In the genomic region with DNA sequence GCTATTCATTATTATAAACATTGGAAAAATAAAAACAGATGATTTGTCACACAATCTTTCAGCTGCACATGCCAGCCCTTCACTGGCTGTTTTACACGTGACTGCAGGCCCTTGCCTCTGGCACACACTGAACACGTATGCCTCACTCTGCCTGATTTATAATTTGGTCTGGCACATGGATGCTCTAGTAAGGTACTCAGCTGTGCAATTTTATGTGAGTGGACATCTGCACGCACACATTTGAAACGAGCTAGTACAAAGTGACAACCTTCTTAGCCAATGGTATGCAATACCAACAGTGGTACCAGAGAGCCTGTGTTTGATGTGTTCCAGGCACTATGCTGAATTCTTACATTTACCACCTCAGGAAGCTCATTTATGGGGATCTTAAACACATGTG, we compare ENCODE assay signal across 21 mouse cellular contexts.
DNase-seq lines count a peak whose midpoint lies in the region; ATAC-seq and TF ChIP-seq lines count a peak whose summit lies in the region.
"Had no signal": no experiment of that assay in that cellular context is flagged by ENCODE, and none has a peak within 500 bp of the region (broad histone marks: within the 10 kb centered on the region; RNA-seq: fewer than 3 reads in every experiment).

No protein-coding gene starts in this region.

- no peaks in the 10 kb centered on the region for H3K27me3 ChIP-seq in limb, embryonic 11.5 days (ENCODE audit: control insufficient read depth, insufficient read depth, low read length)
- no peaks in the 10 kb centered on the region for H3K27me3 ChIP-seq in limb, embryonic 10.5 days (ENCODE audit: low read depth, poor library complexity, severe bottlenecking)
- H3K27me3 ChIP-seq in hindbrain, postnatal 0 days (ENCODE audit: insufficient read depth, low read length): no peaks in the 10 kb centered on the region
- H3K27me3 ChIP-seq in neural tube, embryonic 14.5 days (ENCODE audit: control insufficient read depth, insufficient read depth, low read length): no peaks in the 10 kb centered on the region

- TF ChIP-seq CTCF in hindbrain, postnatal 0 days (IDR thresholded peaks at IDR 0.05; ENCODE audit: low read depth): no peak

- no peak overlapping the region for H3K4me2 ChIP-seq in limb, embryonic 11.5 days (ENCODE audit: low read depth, severe bottlenecking)
- no peak overlapping the region for H3K4me2 ChIP-seq in hindbrain, postnatal 0 days (ENCODE audit: low read depth, low read length)
- no peak overlapping the region for H3K4me2 ChIP-seq in neural tube, embryonic 14.5 days (ENCODE audit: low read depth, low read length)
- H3K4me2 ChIP-seq: liver, embryonic 11.5 days had no signal

- no peaks in the 10 kb centered on the region for H3K36me3 ChIP-seq in limb, embryonic 11.5 days (ENCODE audit: control insufficient read depth, insufficient read depth, low read length)
- no peaks in the 10 kb centered on the region for H3K36me3 ChIP-seq in limb, embryonic 10.5 days
- no peaks in the 10 kb centered on the region for H3K36me3 ChIP-seq in hindbrain, postnatal 0 days (ENCODE audit: insufficient read depth, low read length)
- H3K36me3 ChIP-seq in neural tube, embryonic 14.5 days (ENCODE audit: control insufficient read depth, insufficient read depth, low read length): no peaks in the 10 kb centered on the region

- whole genome bisulfite sequencing in limb, embryonic 11.5 days: 44% methylated on average over 4 of the region's 4 CpGs
- 71% methylated on average over 4 of the region's 4 CpGs for WGBS in limb, embryonic 10.5 days
- WGBS in hindbrain, postnatal 0 days: 53% methylated on average over 4 of the region's 4 CpGs
- WGBS in neural tube, embryonic 14.5 days: 31% methylated on average over 4 of the region's 4 CpGs

- H3K9ac ChIP-seq in limb, embryonic 11.5 days (ENCODE audit: low read length): no peak overlapping the region
- H3K9ac ChIP-seq in hindbrain, postnatal 0 days (replicated peaks; ENCODE audit: low read length): no peak overlapping the region
- H3K9ac ChIP-seq in neural tube, embryonic 14.5 days (replicated peaks; ENCODE audit: low read depth, low read length): no peak overlapping the region
- H3K9ac ChIP-seq: forebrain, postnatal 0 days; liver, postnatal 0 days had no signal

- no peak overlapping the region for H3K27ac ChIP-seq in limb, embryonic 11.5 days (replicated peaks; ENCODE audit: low read depth, low read length)
- no peak overlapping the region for H3K27ac ChIP-seq in limb, embryonic 10.5 days
- H3K27ac ChIP-seq in hindbrain, postnatal 0 days: no peak overlapping the region
- 0 out of 2 replicates have a peak overlapping the region, but pooled peaks have one; percentile 18 for H3K27ac ChIP-seq in neural tube, embryonic 14.5 days (ENCODE audit: low read depth, low read length)
- H3K27ac ChIP-seq: macrophage had no signal

- no peak overlapping the region for H3K4me3 ChIP-seq in limb, embryonic 11.5 days (ENCODE audit: low read depth, low read length)
- H3K4me3 ChIP-seq in limb, embryonic 10.5 days: no peak overlapping the region
- H3K4me3 ChIP-seq in hindbrain, postnatal 0 days (ENCODE audit: low read length): no peak overlapping the region
- no peak overlapping the region for H3K4me3 ChIP-seq in neural tube, embryonic 14.5 days (ENCODE audit: low read depth, low read length)
- H3K4me3 ChIP-seq: myocyte had no signal

- ATAC-seq in limb, embryonic 11.5 days (ENCODE audit: insufficient number of reproducible peaks, low FRiP score, low TSS enrichment, low read depth): 0 out of 2 replicates have a peak, but pooled peaks have one; percentile 51
- ATAC-seq in hindbrain, postnatal 0 days: peak; percentile 66; the same call in 1 of the 2 replicates
- ATAC-seq in neural tube, embryonic 14.5 days (ENCODE audit: low read depth): peak; percentile 80
- ATAC-seq: forebrain, postnatal 0 days; inflammation-experienced regulatory T-cells, adult 6 months; liver, postnatal 0 days; lung, postnatal 0 days had no signal

- no peaks in the 10 kb centered on the region for H3K4me1 ChIP-seq in limb, embryonic 11.5 days (ENCODE audit: control insufficient read depth, insufficient read depth, low read length)
- H3K4me1 ChIP-seq in limb, embryonic 10.5 days: peaks cover 9% of the 10 kb centered on the region; the same call in 1 of the 2 replicates
- H3K4me1 ChIP-seq in hindbrain, postnatal 0 days (ENCODE audit: insufficient read depth, low read length): no peaks in the 10 kb centered on the region
- H3K4me1 ChIP-seq in neural tube, embryonic 14.5 days (ENCODE audit: control insufficient read depth, insufficient read depth, low read length): peaks cover 4% of the 10 kb centered on the region; the same call in 1 of the 2 replicates

- H3K9me3 ChIP-seq in limb, embryonic 11.5 days (ENCODE audit: control insufficient read depth, low read length): no peaks in the 10 kb centered on the region
- no peaks in the 10 kb centered on the region for H3K9me3 ChIP-seq in limb, embryonic 10.5 days (replicated peaks)
- H3K9me3 ChIP-seq in hindbrain, postnatal 0 days (ENCODE audit: low read length): no peaks in the 10 kb centered on the region; the same call in 1 of the 2 replicates
- H3K9me3 ChIP-seq in neural tube, embryonic 14.5 days (ENCODE audit: control insufficient read depth, low read length): no peaks in the 10 kb centered on the region

- peak; percentile 6 to 11 for DNase-seq in cerebellum, postnatal 10 days
- DNase-seq in cerebellum, adult 11 months: no peak
- no peak for DNase-seq in limb, embryonic 11.5 days (ENCODE audit: low spot score)
- no peak for DNase-seq in limb, embryonic 10.5 days (ENCODE audit: low spot score)
- peak; percentile 16 for DNase-seq in hindbrain, postnatal 0 days (ENCODE audit: low spot score)
- DNase-seq in layer of hippocampus, adult 9-10 months (ENCODE audit: low spot score): no peak
- DNase-seq in kidney, adult 8-10 months: no peak
- DNase-seq: adrenal gland, postnatal 10 days; cerebellum, adult 8-10 months; forebrain, postnatal 0 days; gastrocnemius, postnatal 36 days; kidney, adult 2 months; kidney, postnatal 10 days; liver, postnatal 0 days; thymus, postnatal 14 days had no signal

Comparison
In these comparisons a context has a peak if more than half of its experiments do, and no peak if none do; other contexts are left out.
1. DNase-seq: peak in cerebellum, postnatal 10 days (2 of 2) and hindbrain, postnatal 0 days (single experiment); none in cerebellum, adult 11 months (single experiment), limb, embryonic 11.5 days (single experiment), limb, embryonic 10.5 days (single experiment), layer of hippocampus, adult 9-10 months (single experiment) and kidney, adult 8-10 months (0 of 2).
2. Peak in every context shown above with its lines, with median percentiles within 50 percentile points of each other: ATAC-seq.